Mouse (Mus musculus) myocyte (in vitro differentiated cells): ENCODE measurements around the gene Pank3. TPM values are rescaled to one million over a fixed set of nuclear protein-coding genes. Genes with fewer than 3 reads are reported as not detected.

ENCODE experiments used
- H3K27me3 ChIP-seq: one replicate; pipeline ENCODE4 v1.6.1; 2011; ENCODE audit not compliant: control insufficient read depth, insufficient read depth, insufficient read length
- H3K36me3 ChIP-seq: one replicate; pipeline ENCODE4 v1.6.1; 2011; ENCODE audit not compliant: control insufficient read depth, insufficient read depth
- H3K4me2 ChIP-seq: one replicate; pipeline ENCODE4 v1.6.1; 2011; ENCODE audit warnings: low read depth, control low read depth
- H3K4me3 ChIP-seq: one replicate; pipeline ENCODE4 v1.5.1; 2011; ENCODE audit warnings: mild to moderate bottlenecking, control low read depth, moderate library complexity
- H3K79me2 ChIP-seq: one replicate; pipeline ENCODE4 v1.6.1; 2011; ENCODE audit not compliant: control insufficient read depth, insufficient read depth
- H3ac ChIP-seq: one replicate; pipeline ENCODE4 v1.6.1; 2011; ENCODE audit not compliant: control insufficient read depth, insufficient read length
- CEBPB ChIP-seq: IDR thresholded peaks from 2 replicates; pipeline ENCODE4 v1.6.1; 2011; ENCODE audit warnings: mild to moderate bottlenecking, moderate library complexity; ENCODE audit not compliant: poor library complexity, insufficient read depth, severe bottlenecking
- E2F4 ChIP-seq: IDR thresholded peaks from one replicate; pipeline ENCODE4 v1.6.1; 2011; ENCODE audit warnings: mild to moderate bottlenecking, control low read depth, moderate library complexity; ENCODE audit not compliant: insufficient read depth
- MAX ChIP-seq: IDR thresholded peaks from one replicate; pipeline ENCODE4 v1.6.1; 2011; ENCODE audit warnings: low read depth, mild to moderate bottlenecking, control low read depth
- MYOD1 ChIP-seq, 3 experiments: IDR thresholded peaks; one replicate each; pipeline ENCODE4 v1.6.1; 2011; ENCODE audit warnings: control low read depth in 2 of 3, low read depth in 2 of 3, mild to moderate bottlenecking in 2 of 3, moderate library complexity in 1 of 3; ENCODE audit not compliant: insufficient read length in 2 of 3, control insufficient read depth in 1 of 3
- MYOG ChIP-seq, 3 experiments: IDR thresholded peaks; one replicate each; pipeline ENCODE4 v1.6.1; 2011; ENCODE audit warnings: control low read depth in 2 of 3, low read depth in 2 of 3, mild to moderate bottlenecking in 2 of 3; ENCODE audit not compliant: insufficient read length in 2 of 3, control insufficient read depth in 1 of 3, insufficient read depth in 1 of 3
- POLR2A ChIP-seq: IDR thresholded peaks from one replicate; pipeline ENCODE4 v1.6.1; 2011; ENCODE audit warnings: low read depth, mild to moderate bottlenecking, control low read depth, moderate library complexity; ENCODE audit not compliant: insufficient read length
- POLR2AphosphoS2 ChIP-seq: IDR thresholded peaks from one replicate; pipeline ENCODE4 v1.6.1; 2011; ENCODE audit warnings: low read depth, control low read depth; ENCODE audit not compliant: insufficient read length
- REST ChIP-seq: IDR thresholded peaks from one replicate; pipeline ENCODE4 v1.6.1; 2011; ENCODE audit warnings: mild to moderate bottlenecking, control low read depth, moderate library complexity; ENCODE audit not compliant: insufficient read depth, insufficient read length
- SRF ChIP-seq: IDR thresholded peaks from one replicate; pipeline ENCODE4 v1.6.1; 2011; ENCODE audit warnings: low read depth; ENCODE audit not compliant: control insufficient read depth, insufficient read length
- TCF12 ChIP-seq: IDR thresholded peaks from one replicate; pipeline ENCODE4 v1.6.1; 2011; ENCODE audit warnings: mild to moderate bottlenecking, control low read depth; ENCODE audit not compliant: poor library complexity, insufficient read depth, severe bottlenecking
- TCF3 ChIP-seq: IDR thresholded peaks from one replicate; pipeline ENCODE4 v1.6.1; 2011; ENCODE audit warnings: low read depth, control low read depth; ENCODE audit not compliant: insufficient read length
- USF1 ChIP-seq: IDR thresholded peaks from one replicate; pipeline ENCODE4 v1.6.1; 2011; ENCODE audit warnings: low read depth, mild to moderate bottlenecking, control low read depth, moderate library complexity
- polyA plus RNA-seq: library from polyadenylated mRNA; unstranded; fragments of >200 nt; fragmentation: generic; extraction: Trizol; gene quantifications from one replicate; pipeline ENCODE4 v1.2.1, GENCODE M21; 2012; ENCODE audit warnings: missing spikeins

Gene Pank3
- polyA plus RNA-seq, 1 experiment: 8.6 TPM

DNA sequence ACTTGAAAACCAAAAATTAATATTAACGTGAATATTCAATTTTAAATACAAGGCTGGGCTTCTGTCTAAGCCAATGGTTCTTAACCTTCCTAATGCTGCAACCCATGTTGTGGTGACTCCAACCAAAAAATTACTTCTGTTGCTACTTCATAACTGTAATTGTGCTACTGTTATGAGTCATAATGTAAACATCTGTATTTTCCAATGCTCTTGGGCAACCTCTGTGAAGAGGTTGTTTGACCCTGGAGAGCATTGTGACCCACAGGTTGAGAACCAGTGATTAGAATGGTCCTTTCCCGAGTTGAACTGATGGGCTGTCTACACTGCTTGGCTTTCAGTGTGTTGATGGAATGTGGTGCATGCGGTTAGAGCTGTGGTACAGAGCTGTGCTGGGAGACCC lies 7.2 kb downstream of the Pank3 start:
- H3ac ChIP-seq: no peak overlapping the region
- H3K79me2 ChIP-seq: peaks cover 89% of the 10 kb centered on the region
- no peak overlapping the region for H3K4me2 ChIP-seq
- H3K36me3 ChIP-seq: peaks cover 56% of the 10 kb centered on the region
- H3K4me3 ChIP-seq: no peak overlapping the region
- TF ChIP-seq CEBPB (0 out of 2 replicates have a peak, but pooled peaks have one; percentile 5), POLR2A (no peak)
- H3K27me3 ChIP-seq: no peaks in the 10 kb centered on the region

DNA sequence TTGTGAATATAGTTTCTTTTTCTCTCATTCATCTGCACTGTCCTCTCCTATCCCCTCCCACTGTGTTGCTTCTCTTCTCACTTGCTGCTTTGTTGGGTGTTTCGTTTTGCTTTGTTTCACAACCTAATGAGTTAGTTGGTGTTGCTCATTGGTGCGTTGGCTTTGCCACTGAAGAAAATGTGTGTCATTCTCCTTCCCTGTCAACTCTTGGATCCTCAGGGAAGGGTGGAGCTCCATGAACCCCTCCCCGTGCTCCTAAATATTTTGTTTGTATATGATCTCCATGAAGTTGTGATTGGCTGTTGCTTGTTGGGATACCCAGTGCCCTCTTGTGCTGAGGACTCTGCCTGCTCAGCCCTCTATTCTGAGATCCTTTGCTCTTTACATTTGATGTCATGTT lies 11.1 kb downstream of the Pank3 start:
- TF ChIP-seq SRF (no peak), MYOD1 (IDR thresholded peaks at IDR 0.05; ENCODE audit: control insufficient read depth in 1 of 3, insufficient read length in 2 of 3, low read depth in 2 of 3) (no peak), REST (no peak), POLR2AphosphoS2 (no peak), MYOG (IDR thresholded peaks at IDR 0.05; ENCODE audit: control insufficient read depth in 1 of 3, insufficient read depth in 1 of 3, insufficient read length in 2 of 3, low read depth in 2 of 3) (no peak), E2F4 (no peak), TCF3 (no peak), POLR2A (no peak), USF1 (no peak), CEBPB (no peak), MAX (no peak), TCF12 (no peak)
- Histone ChIP-seq H3K79me2 (peaks cover 55% of the 10 kb centered on the region), H3K4me3 (no peak overlapping the region), H3ac (no peak overlapping the region), H3K27me3 (no peaks in the 10 kb centered on the region), H3K4me2 (no peak overlapping the region), H3K36me3 (peaks cover 87% of the 10 kb centered on the region)

DNA sequence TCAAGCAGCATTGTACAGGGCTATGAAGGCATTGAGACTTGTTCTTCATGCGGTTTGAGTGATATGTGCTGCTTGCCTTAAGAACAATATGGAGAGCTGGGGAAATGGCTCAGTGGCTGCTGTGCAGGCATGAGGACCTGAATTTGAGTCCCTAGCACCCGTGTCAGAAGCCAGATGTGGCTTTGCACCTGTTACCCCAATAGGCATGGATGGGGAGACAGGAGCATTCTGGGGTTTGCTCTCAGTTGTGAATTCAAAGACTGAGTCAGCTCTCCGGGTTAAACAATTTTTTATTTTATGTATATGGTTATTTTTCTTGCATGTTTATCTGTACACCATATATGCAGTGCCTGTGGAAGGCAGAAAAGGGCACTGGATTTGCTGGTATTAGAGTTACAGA lies 13.2 kb downstream of the Pank3 start:
- H3K27me3 ChIP-seq: no peaks in the 10 kb centered on the region
- H3K36me3 ChIP-seq: peaks cover 96% of the 10 kb centered on the region
- TF ChIP-seq E2F4: no peak
- TF ChIP-seq MAX: no peak
- no peak for TF ChIP-seq CEBPB
- no peak for TF ChIP-seq SRF
- TF ChIP-seq TCF3: no peak
- TF ChIP-seq POLR2AphosphoS2: no peak
- TF ChIP-seq USF1: no peak
- TF ChIP-seq POLR2A: no peak
- no peak for TF ChIP-seq REST
- no peak for TF ChIP-seq MYOD1 (IDR thresholded peaks at IDR 0.05; ENCODE audit: control insufficient read depth in 1 of 3, insufficient read length in 2 of 3, low read depth in 2 of 3)
- no peak for TF ChIP-seq MYOG (IDR thresholded peaks at IDR 0.05; ENCODE audit: control insufficient read depth in 1 of 3, insufficient read depth in 1 of 3, insufficient read length in 2 of 3, low read depth in 2 of 3)
- TF ChIP-seq TCF12: no peak
- peaks cover 38% of the 10 kb centered on the region for H3K79me2 ChIP-seq
- no peak overlapping the region for H3K4me2 ChIP-seq
- no peak overlapping the region for H3ac ChIP-seq
- no peak overlapping the region for H3K4me3 ChIP-seq

DNA sequence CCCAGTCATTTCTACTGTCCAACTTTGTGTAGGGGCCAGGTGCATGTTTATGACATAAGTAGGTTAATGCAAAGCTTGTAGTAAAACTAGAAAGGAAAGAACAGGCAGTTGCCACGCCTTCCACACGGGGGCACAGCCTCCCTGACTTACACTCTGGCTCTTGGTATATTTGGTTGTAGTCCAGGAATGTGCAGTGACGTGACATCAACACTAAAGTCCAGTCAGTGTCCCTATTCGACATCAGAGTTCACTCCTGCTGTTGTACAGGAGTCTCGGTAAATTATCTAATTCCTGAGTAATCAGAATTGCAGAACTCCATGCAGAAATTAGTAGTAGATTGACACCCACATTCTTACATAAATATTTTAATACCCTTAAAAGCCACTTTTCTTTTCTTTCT lies 13.8 kb downstream of the Pank3 start:
- no peak overlapping the region for H3K4me3 ChIP-seq
- peaks cover 32% of the 10 kb centered on the region for H3K79me2 ChIP-seq
- no peak for TF ChIP-seq CEBPB
- no peak for TF ChIP-seq POLR2A
- no peak for TF ChIP-seq MYOD1 (IDR thresholded peaks at IDR 0.05; ENCODE audit: control insufficient read depth in 1 of 3, insufficient read length in 2 of 3, low read depth in 2 of 3)
- TF ChIP-seq POLR2AphosphoS2: no peak
- no peak for TF ChIP-seq REST
- H3ac ChIP-seq: no peak overlapping the region
- H3K4me2 ChIP-seq: no peak overlapping the region
- H3K27me3 ChIP-seq: no peaks in the 10 kb centered on the region
- H3K36me3 ChIP-seq: peaks cover 91% of the 10 kb centered on the region

DNA sequence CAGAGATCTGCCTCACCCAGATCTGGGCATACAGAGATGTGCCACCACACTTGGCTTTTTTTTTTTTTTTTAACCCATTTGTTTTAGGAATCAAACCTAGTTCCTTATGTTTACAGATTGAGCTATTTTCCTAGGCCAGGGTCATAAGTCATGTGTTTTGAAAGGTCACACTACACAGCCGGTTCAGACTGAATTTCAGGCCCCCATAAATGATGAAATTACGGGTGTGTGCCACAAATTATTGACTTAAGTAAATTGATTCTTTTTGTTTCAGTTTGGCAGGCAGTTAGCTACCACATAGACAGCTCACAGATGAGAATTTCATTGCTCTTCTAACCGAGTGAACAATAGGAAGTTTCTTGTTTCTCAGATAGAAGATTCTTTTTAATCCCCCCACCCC lies 14.7 kb downstream of the Pank3 start:
- no peaks in the 10 kb centered on the region for H3K27me3 ChIP-seq
- TF ChIP-seq POLR2A (no peak), SRF (no peak), MYOD1 (IDR thresholded peaks at IDR 0.05; ENCODE audit: control insufficient read depth in 1 of 3, insufficient read length in 2 of 3, low read depth in 2 of 3) (no peak), MYOG (IDR thresholded peaks at IDR 0.05; ENCODE audit: control insufficient read depth in 1 of 3, insufficient read depth in 1 of 3, insufficient read length in 2 of 3, low read depth in 2 of 3) (no peak), TCF12 (no peak)
- H3ac ChIP-seq: no peak overlapping the region
- no peak overlapping the region for H3K4me3 ChIP-seq
- no peak overlapping the region for H3K4me2 ChIP-seq
- H3K79me2 ChIP-seq: peaks cover 23% of the 10 kb centered on the region
- H3K36me3 ChIP-seq: peaks cover 81% of the 10 kb centered on the region
